Mouse (Mus musculus) mature B cell (primary cell): ENCODE data around the gene Ptger3.

Experiments
- in situ Hi-C: fragments of 300-500 bp; cut with MboI; formaldehyde crosslinking; loops from 2 replicates; pipeline ENCODE4 v1.14.3; 2019

The Ptger3 gene

DNA sequence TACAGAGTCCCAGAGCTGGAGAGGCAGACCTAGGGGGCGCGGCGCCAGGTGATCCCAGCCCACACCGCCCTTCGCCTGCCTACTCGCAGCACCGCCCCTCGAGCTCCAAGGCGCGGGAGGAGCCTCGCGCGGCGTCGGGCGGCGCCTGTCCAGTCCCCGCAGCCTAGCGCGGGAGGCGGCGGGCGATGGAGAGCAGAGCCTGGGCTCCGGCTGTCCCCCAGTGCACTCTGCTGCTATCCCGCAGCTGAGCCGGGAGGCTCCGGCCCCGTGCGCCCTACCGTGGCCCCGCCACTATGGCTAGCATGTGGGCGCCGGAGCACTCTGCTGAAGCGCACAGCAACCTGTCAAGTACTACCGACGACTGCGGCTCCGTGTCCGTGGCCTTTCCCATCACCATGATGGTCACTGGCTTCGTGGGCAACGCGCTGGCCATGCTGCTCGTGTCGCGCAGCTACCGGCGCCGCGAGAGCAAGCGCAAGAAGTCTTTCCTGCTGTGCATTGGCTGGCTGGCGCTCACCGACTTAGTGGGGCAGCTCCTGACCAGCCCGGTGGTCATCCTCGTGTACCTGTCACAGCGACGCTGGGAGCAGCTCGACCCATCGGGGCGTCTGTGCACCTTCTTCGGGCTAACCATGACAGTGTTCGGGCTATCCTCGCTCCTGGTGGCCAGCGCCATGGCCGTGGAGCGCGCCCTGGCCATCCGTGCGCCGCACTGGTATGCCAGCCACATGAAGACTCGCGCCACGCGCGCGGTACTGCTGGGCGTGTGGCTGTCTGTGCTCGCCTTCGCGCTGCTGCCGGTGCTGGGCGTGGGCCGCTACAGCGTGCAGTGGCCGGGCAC, at the start of gene Ptger3:
Ptger3 (plus strand) TSS at position 168 of the 841 bp plus-strand sequence.
- in situ Hi-C loops, result no loop called here

DNA sequence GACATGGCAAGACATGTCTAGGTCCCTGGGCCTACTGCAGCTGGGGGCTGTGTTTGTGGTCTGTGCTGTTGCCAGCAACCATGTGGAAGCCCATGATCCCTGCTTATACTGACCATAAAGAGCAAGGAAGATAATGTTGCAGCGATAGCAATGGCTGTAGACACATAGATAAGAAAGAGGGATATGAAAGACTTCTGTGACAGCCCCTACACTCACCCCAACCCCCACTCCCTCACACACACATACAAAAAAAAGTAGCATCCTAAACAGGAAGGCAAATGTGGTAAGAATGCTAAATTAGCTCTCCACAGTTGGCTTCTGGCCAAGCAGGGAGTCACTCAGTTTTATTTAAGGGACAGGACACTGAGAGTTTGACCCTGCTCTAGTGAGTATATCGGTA, 48.7 kb upstream of the Ptger3 start:
- in situ Hi-C loops, result no loop called here

DNA sequence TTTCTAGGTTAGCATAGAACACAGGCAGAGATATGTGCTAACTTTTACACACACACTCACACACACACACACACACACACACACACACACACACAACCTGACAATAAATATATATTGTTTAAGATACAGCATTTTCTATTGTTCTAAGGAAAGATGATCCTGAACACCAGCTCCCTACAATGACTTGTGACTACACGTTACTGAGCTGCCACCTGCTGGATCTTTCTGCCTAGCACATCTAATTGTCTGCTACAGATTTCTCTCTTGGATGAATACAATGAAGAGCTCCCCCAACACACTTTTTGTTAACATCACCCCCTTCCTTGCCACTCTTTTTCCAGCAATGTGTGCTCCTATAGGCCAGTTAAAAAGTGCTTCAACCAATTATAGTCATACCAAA, 46.3 kb upstream of the Ptger3 start:
- in situ Hi-C loops, result no loop called here

DNA sequence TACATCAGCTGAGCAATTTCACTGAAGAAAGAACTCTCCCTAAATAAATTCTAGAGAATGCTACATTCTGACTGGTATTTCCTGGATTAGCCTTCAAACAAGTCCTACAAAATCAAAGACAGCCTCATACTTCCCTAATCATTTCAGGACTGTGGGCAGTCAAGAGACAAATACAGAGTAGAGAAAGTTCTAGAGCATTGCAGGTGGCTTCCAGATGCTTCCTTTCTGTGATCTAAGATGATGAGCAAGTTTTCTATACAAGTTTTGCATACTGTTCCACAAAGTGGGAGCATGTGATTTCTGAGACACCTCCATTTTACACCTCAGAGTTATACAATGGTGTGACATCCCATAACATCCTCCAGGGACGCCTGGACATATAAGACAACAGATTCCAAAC, 42.9 kb upstream of the Ptger3 start:
- in situ Hi-C loops, result no loop called here

DNA sequence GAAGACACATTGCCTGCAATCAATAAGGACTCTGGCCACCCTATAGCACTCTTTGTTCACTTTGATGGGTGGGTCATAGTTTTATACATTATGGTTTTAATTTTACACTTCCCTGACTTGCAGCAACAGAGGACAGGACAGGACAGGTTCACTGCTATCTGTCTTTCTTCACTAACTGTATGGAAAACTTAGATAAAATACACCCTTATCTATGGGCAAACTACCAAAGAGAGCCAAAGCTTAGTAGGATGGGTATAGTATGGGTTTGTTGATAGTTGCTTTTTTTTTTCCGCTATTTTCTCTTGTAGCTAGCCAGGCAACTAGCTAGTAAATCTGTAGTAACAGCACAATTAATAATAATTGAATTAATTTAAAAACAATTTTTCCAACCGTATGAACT, 35.1 kb upstream of the Ptger3 start:
- in situ Hi-C loops, result loop anchor here (25.0 kb wide), 2 partner anchors 406 to 506 kb away; partner anchors contain the start of genes Ankrd13c, Cth, Lrrc40 and Srsf11

DNA sequence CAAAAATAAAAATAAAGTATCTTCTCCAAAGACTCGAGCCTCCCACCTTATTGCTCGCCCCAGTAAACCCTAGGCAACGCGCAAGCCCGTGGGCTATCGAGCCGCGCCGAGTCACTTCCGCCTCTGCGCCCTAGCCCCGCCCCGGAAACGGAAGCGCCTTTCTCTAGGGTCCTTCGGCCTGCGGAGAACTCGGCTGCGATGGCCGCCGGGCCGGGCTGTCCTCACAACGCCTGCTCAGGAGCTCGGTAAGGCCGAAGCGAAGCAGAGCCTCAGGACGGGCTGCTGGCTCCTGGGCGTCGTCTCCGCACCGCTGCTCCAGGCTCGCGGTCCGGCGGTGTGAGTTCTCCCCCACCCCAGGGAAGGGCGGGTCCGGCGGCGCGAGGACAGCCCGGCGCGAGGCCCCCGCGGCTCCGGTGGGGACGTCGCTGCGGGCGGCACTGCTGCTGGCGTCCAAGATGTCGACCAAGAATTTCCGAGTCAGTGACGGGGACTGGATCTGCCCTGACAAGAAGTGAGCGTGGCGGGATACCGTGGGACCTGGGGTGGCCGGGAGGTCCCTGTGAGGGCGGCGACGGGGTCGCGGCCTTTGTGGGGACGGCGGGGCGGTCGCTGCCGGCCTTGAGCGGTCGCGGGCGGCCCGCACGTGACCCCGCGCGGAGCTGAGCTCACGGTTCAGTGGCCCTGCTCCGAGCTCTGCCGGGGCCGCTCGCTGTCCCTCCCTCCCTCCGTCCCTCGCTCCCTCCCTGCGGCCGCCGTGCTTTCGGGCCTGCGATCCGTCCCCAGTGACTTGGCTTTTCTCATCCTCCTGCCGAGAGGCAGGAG, 32.5 kb upstream of the Ptger3 start, which contains the start of gene Zranb2:
Zranb2 (plus strand) TSS at position 197 of the 822 bp plus-strand sequence.
- in situ Hi-C loops, result loop anchor here (25.0 kb wide), 2 partner anchors 403 to 503 kb away; partner anchors contain the start of genes Ankrd13c, Cth, Lrrc40 and Srsf11

DNA sequence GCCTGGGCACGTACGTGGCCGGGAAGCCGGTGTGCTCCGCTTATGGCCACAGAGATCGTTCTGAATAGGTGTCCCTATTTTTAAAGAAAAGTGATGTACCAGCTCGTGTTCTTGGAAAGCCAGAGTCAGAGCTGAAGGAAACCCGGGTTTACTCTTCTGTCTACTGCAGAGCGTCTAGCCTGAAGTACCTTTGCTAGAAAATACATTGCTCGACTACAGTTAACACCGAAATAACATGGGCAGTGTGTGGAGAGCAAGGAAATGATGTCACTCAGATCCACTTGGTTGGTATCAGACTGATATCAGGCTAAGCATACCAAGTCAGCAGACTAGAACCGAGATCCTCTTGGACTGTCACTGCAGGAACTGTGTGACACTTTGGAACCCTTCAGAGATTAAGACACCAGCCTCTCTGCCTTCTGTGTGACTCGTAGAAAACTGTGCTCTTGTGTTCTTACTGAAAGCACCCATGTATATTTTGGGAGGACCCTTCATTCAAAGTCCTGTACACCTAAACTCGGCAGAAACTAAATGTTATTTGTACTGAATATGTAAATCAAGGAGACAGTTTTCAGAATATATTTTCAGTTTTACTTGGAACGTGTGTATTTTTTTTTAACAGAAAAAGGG, 31.8 kb upstream of the Ptger3 start:
- in situ Hi-C loops, result loop anchor here (25.0 kb wide), 2 partner anchors 402 to 502 kb away; partner anchors contain the start of genes Ankrd13c, Cth, Lrrc40 and Srsf11

DNA sequence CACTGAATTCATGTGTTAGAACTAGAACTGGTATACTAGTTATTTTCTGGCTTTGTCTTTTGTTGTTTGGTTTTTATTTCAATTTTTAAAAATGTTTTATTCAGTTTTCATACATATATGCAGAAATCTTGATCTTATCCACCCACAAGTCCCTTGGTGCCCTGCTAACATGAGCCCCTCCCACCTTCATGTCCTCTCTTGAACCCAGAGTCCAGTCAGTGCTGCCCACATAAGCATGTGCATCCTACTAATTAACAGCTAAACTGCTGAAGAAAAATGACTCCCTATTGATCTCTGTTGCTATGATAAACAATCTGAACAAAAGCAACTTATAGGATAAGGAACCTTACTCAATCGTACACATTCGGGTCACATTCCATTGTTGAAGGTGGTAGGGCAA, 17.4 kb upstream of the Ptger3 start:
- in situ Hi-C loops, result loop anchor here (25.0 kb wide), 2 partner anchors 388 to 488 kb away; partner anchors contain the start of genes Ankrd13c, Cth, Lrrc40 and Srsf11

DNA sequence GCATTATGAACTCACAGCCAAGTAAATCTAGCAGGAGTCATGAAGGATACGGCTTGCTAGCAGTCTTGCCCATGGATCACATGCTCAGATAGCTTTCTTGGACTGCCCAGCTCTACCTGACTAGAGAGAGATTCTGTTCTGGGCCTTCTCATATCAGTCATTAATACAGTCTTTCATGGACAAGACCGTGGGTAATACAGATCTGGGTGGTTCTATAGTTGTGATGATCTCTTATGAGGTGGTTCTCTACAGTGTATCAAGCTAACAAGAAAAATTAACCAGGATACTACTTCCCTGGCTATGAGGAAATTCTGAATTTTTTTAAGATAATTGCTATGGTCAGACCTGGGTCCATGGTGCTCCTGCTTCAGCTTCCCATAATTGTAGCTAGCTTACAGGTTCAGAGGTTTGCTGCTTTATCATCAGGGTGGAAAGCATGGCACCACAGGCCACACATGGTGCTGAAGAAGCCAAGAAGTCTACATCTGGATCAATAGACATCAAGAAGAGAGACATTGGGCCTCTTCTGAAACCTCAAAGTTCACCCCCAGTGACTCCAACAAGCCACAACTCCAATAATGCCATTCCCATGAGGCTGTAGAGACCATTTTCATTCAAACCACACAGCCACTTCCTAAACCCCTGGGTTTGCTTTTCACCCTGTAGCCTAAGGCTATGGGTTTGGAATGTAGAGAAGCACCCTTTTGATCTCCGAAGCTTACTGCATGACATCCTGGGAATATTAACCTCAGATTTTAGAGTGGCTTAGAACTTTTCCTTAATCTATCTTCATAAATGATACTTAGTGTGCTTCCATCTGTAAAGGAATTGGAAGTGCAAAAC, 16.7 kb upstream of the Ptger3 start:
- in situ Hi-C loops, result loop anchor here (25.0 kb wide), 2 partner anchors 387 to 487 kb away; partner anchors contain the start of genes Ankrd13c, Cth, Lrrc40 and Srsf11

DNA sequence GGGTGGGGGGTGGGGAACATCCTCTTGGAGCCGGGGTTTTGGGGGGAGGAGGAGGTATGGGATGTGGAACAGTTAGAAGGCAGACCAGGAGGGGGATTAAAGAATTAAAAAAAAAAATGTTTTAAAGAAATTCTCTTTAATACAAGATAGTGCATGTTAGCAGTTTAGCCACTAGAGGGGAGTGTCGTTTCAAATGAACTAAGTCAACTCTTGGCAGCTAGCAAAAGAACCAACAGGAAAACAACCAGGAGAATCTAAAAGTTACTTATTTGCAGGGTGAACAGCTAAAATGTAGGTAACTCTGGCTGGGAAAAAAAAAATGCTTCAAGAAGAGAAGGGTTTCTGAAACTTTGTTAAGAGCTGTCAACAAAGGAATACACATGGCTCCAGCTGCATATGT, 1.5 kb upstream of the Ptger3 start:
- in situ Hi-C loops, result no loop called here

DNA sequence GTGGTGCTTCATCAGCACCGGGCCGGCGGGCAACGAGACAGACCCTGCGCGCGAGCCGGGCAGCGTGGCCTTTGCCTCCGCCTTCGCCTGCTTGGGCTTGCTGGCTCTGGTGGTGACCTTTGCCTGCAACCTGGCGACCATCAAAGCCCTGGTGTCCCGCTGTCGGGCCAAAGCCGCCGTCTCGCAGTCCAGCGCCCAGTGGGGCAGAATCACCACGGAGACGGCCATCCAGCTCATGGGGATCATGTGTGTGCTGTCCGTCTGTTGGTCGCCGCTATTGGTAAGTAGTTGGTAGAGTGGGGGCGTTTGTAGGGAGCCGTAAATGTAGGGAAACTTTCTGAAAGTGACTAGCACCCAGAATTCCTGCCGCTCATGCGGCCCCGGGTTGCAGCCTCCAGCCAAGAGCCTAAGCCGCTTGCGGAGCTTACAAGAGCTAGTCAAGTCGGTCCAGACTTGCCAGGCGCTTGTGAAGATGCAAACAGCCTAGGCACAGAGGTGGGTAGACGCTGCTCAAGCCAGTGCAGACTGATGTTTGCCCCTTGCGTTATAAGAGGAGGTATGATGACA, 957 bp downstream of the Ptger3 start:
- in situ Hi-C loops, result no loop called here

DNA sequence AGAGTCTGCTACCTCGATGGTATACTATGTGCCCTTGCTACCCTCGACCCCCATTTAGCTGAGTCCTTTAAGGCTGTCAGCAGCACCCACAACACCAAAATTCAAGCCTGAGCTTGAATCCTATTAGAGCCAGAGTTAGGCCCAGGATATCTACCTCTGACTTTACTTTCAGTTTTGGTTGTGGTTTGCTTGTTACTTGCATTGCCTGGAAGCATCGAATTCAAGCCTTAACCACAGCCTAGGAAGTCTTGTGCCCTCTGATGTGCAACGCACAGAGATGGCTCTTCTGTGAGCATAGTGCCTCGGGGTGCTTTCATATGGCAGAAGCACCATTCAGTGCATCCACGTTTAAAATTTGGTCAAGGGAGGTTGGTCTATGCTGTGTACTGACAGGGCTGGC, 5.3 kb downstream of the Ptger3 start:
- in situ Hi-C loops, result no loop called here

DNA sequence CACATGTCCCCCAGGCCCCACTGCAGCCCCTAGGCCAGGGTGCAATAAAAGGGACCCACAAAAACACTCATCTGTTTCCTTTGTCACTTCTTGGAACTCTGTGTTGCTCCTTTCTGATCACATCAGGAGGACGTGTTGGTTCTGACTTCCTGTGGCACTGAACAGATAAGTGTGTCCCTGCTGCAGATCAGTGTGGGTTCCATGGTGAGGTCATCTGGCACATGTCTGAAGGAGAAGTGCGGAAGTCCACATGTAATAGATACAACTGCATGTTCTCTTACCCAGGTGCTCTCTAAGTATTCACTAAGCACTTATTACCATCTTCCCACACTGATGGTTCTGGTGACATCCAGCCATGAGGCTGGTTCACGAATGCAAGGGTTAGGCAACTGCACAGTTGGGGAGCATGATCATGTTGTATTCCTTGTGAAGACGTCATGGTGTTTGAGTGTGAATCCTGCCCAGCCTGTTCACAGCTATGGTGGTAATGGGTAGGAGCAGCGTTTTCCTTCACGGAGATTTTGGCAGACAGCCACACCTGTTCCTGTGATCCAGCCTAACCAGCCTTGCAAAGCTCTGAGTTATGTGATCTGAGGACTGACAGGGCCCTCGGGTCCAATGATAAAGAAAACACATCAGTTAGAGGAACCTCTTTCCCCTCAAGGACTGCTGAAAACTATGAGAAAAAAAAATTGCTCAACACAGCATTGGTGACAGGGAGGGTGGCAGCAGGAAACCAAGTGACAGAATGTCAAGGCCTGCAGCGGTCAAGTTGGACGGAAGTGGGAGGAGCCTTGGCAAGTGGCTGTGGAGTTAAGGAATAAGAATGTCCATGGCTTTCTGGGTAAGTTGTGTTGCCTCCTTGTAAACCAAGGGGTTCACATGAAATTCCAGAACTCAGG, 9.0 kb downstream of the Ptger3 start:
- in situ Hi-C loops, result no loop called here

DNA sequence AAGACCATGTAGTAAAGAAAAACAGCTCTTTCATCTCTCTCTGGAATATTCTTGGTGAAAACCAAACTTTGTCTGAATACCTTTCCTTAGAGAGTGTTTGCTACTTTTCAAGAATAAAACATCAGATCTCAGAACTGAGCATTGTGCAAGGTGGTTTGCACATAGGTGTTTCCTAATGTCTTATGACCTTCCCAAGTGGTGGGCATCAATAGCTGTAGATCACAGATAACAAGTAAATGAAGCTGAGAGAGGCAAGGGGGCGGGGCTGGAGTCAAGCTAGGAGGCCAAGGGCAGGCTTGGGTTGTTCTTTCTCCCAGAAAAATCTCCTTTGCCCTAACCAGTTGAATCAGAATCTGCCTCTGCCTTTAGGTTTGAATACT, 9.6 kb downstream of the Ptger3 start:
- in situ Hi-C loops, result no loop called here

DNA sequence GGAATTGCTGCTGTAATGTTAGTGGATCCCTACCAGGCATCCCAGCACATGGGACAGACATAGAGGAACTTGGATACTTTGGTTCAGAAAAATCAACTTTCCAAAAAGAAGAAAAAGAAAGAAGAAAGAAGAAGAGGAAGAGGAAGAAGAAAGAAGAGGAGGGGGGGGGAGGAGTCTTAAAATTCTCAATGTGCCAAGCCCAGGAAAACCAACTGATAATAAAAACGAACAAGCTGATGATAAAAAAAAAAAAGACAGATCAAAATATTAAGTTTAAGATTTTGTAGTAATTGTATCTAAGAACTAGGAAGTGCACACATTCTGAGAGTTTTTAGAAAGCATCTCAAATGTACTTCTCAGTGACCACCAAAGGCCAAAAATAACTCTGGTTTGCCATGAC, 10.2 kb downstream of the Ptger3 start:
- in situ Hi-C loops, result no loop called here

DNA sequence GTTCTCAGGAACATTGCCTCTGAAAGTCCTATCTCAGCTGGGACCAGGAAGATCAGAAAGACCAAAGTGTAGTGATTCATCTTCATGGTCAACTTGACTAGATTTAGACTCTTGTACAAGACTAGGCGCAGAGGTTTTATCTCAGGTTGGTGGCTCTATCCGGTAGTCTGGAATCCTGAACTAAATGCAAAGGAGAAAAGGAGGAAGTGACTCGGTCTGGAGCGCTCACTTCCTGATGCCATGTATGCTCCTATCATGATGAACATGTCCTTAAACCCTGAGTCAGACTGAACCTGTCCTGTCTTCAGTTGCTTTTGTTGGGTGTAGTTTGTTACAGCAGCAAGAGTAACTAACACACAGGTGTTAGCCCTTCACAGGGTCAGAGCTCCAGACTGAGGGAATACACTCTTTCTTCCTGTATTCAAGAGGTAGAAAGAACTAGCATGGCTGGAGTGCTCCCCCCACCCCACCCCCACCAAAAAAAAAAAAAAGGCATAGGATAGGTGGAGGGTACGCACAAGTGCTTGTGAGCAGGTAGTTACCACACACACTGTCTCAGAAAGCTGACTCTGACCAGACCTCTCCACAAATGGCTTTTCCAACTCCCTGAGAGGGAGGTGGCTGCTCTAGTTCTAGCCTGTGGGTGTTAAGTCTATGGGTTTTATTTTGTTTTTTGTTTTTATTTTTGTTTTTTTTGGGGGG, 11.9 kb downstream of the Ptger3 start:
- in situ Hi-C loops, result no loop called here

DNA sequence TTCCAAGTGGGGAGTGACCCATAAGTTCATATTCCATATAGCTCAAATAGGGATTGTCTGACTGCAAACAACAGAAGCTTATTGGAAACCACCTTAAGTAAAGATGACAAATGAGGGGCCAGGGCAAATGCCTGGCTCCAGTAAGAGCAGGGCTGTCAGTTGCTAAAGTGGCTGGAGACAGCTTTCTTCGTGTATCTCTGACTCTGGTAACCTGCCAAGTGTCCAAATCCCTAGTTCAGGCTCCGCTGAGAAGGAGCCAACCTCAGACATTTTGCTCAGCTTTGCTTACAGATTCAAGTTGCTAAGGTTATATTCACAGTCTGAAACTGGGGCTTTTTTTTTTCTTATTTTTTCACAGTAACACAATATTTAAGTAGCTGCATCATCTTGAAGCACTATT, 12.7 kb downstream of the Ptger3 start:
- in situ Hi-C loops, result no loop called here

DNA sequence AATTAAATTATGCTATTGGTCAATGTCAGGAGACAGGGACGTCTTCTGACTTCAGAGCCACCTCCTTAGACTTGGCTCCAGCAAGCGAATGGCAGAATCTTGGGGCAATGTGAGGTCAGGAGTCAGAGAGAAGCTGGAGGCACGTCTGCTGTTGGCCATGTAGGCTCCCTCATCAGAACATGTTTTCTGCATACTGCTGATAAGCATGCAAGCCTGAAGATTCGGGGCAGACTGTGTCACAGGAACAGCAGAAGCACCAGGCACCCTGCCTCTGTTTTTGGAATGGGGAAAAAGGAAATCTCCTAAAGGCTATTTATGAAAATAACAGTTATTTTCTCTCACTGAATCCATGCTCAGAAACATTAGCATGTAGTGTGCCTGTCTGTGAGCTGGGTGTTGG, 13.6 kb downstream of the Ptger3 start:
- in situ Hi-C loops, result no loop called here

DNA sequence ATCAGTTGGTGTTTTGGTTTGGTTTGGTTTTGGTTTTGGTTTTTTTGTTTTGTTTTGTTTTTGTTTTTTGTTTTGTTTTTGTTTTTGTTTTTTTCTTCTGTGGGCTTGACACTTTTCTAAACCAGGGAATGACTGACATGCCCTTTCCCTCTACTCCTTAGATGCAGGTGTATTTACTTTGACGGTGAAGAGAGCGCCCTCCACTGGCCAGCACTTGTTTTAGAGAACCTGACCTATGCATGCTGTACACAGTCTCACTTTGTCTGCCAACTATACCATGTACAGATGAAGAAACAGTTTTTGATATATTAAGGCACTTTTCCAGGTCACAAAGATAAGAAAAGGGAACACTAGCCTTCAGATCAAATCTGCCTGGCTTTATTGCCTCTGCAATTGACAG, 15.1 kb downstream of the Ptger3 start:
- in situ Hi-C loops, result no loop called here
